Mouse (Mus musculus): ENCODE measurements around the gene Usf1.

DNA sequence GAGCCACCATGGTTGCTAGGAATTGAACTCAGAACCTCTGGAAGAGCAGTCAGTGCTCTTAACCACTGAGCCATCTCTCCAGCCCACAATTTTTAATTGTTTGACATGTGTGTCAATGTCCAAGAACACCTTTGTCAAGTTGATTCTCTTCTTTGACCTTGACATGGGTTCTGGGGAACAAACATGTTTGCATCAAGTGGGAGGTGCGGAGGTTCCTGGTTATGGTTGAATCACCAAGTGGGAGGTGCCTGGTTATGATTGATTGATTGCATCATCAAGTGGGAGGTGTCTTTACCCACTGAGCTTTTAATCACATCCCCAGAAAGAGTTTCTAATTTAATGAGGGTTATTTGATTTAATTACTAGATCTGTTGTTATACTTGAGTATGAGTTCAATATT, 46.5 kb downstream of the Usf1 start:
- TF ChIP-seq EP300 (IDR thresholded peaks at IDR 0.05), result no peak
- TF ChIP-seq CTCF (IDR thresholded peaks at IDR 0.05), result no peak

All from lung, postnatal 0 days (tissue).